Mouse (Mus musculus): ENCODE results near the gene Pir. TPM values are rescaled to one million over a fixed set of nuclear protein-coding genes. Genes with fewer than 3 reads are reported as not detected.

Gene Pir
- polyA plus RNA-seq, 1 experiment from 2014 or later, result 17.7 TPM

- Histone ChIP-seq H3K9me3 (ENCODE audit: control insufficient read depth, low read length) (no peaks in the 10 kb centered on the region), H3K4me1 (replicated peaks; ENCODE audit: control insufficient read depth, insufficient read depth, low read length) (0 out of 2 replicates have a peak, but pooled peaks cover 6% of the 10 kb centered on the region), H3K4me2 (ENCODE audit: low read depth, low read length) (no peak overlapping the region), H3K4me3 (ENCODE audit: low read length) (no peak overlapping the region), H3K9ac (ENCODE audit: low read length) (no peak overlapping the region), H3K27ac (ENCODE audit: low read length) (peak overlapping the region; percentile 43), H3K27me3 (ENCODE audit: control insufficient read depth, insufficient read depth, low read depth, low read length) (no peaks in the 10 kb centered on the region; the same call in 1 of the 2 replicates), H3K36me3 (ENCODE audit: control insufficient read depth, insufficient read depth, low read length) (no peaks in the 10 kb centered on the region)
- WGBS, result 55% methylated on average over 9 of the region's 9 CpGs
- peak; percentile 11; the same call in 1 of the 2 replicates for ATAC-seq (ENCODE audit: low read depth)
Measured at GRCm38 (mm10) chrX:164406133-164407022, 137.2 kb downstream of the Pir start.

- WGBS, result 56% methylated on average over 3 of the region's 3 CpGs
- peak; percentile 68 for ATAC-seq (ENCODE audit: low read depth)
- Histone ChIP-seq H3K36me3 (ENCODE audit: control insufficient read depth, insufficient read depth, low read length) (no peaks in the 10 kb centered on the region), H3K4me3 (ENCODE audit: low read length) (no peak overlapping the region), H3K27me3 (ENCODE audit: control insufficient read depth, insufficient read depth, low read depth, low read length) (no peaks in the 10 kb centered on the region; the same call in 1 of the 2 replicates), H3K9me3 (ENCODE audit: control insufficient read depth, low read length) (no peaks in the 10 kb centered on the region), H3K4me1 (replicated peaks; ENCODE audit: control insufficient read depth, insufficient read depth, low read length) (0 out of 2 replicates have a peak, but pooled peaks cover 6% of the 10 kb centered on the region), H3K4me2 (ENCODE audit: low read depth, low read length) (no peak overlapping the region), H3K9ac (ENCODE audit: low read length) (no peak overlapping the region), H3K27ac (ENCODE audit: low read length) (no peak overlapping the region; the same call in 1 of the 2 replicates)
Measured at GRCm38 (mm10) chrX:164408301-164408927, 139.2 kb downstream of the Pir start.

- H3K9ac ChIP-seq (ENCODE audit: low read length), result no peak overlapping the region
- H3K4me1 ChIP-seq (replicated peaks; ENCODE audit: control insufficient read depth, insufficient read depth, low read length), result 0 out of 2 replicates have a peak, but pooled peaks cover 6% of the 10 kb centered on the region
- H3K27me3 ChIP-seq (ENCODE audit: control insufficient read depth, insufficient read depth, low read depth, low read length), result peaks cover 2% of the 10 kb centered on the region; the same call in 1 of the 2 replicates
- ATAC-seq (ENCODE audit: low read depth), result no peak
- no peak overlapping the region for H3K4me3 ChIP-seq (ENCODE audit: low read length)
- 81% methylated on average over 1 of the region's 1 CpGs for WGBS
- H3K27ac ChIP-seq (ENCODE audit: low read length), result no peak overlapping the region
- H3K36me3 ChIP-seq (ENCODE audit: control insufficient read depth, insufficient read depth, low read length), result no peaks in the 10 kb centered on the region
- H3K9me3 ChIP-seq (ENCODE audit: control insufficient read depth, low read length), result no peaks in the 10 kb centered on the region
- no peak overlapping the region for H3K4me2 ChIP-seq (ENCODE audit: low read depth, low read length)
Measured at GRCm38 (mm10) chrX:164410562-164410961, 141.4 kb downstream of the Pir start.

- Histone ChIP-seq H3K9ac (ENCODE audit: low read length) (no peak overlapping the region), H3K27me3 (ENCODE audit: control insufficient read depth, insufficient read depth, low read depth, low read length) (0 out of 2 replicates have a peak, but pooled peaks cover 2% of the 10 kb centered on the region), H3K36me3 (ENCODE audit: control insufficient read depth, insufficient read depth, low read length) (no peaks in the 10 kb centered on the region), H3K27ac (ENCODE audit: low read length) (no peak overlapping the region), H3K4me2 (ENCODE audit: low read depth, low read length) (no peak overlapping the region), H3K9me3 (ENCODE audit: control insufficient read depth, low read length) (no peaks in the 10 kb centered on the region), H3K4me3 (ENCODE audit: low read length) (no peak overlapping the region), H3K4me1 (replicated peaks; ENCODE audit: control insufficient read depth, insufficient read depth, low read length) (peaks cover 4% of the 10 kb centered on the region; the same call in 1 of the 2 replicates)
- no peak for ATAC-seq (ENCODE audit: low read depth)
- WGBS, result 83% methylated on average over 2 of the region's 2 CpGs
Measured at GRCm38 (mm10) chrX:164416803-164417202, 147.6 kb downstream of the Pir start.

GRCm38 (mm10) chrX:164418008-164418407 lies 148.8 kb downstream of the Pir start:
- H3K4me1 ChIP-seq (replicated peaks; ENCODE audit: control insufficient read depth, insufficient read depth, low read length), result peaks cover 4% of the 10 kb centered on the region; the same call in 1 of the 2 replicates
- no peak for ATAC-seq (ENCODE audit: low read depth)

GRCm38 (mm10) chrX:164419471-164419939 lies 150.3 kb downstream of the Pir start, which contains the start of gene Piga:
Gene Piga, plus strand, starts transcription at chrX:164419787.
- Histone ChIP-seq H3K36me3 (ENCODE audit: control insufficient read depth, insufficient read depth, low read length) (peaks cover 4% of the 10 kb centered on the region; the same call in 1 of the 2 replicates), H3K9ac (ENCODE audit: low read length) (peak within 1 kb of the TSS; percentile 79), H3K4me3 (ENCODE audit: low read length) (peak within 1 kb of the TSS; percentile 72), H3K27ac (ENCODE audit: low read length) (peak within 1 kb of the TSS; percentile 71), H3K27me3 (ENCODE audit: control insufficient read depth, insufficient read depth, low read depth, low read length) (0 out of 2 replicates have a peak, but pooled peaks cover 1% of the 10 kb centered on the region), H3K4me2 (ENCODE audit: low read depth, low read length) (peak within 1 kb of the TSS; percentile 66), H3K4me1 (replicated peaks; ENCODE audit: control insufficient read depth, insufficient read depth, low read length) (peaks cover 4% of the 10 kb centered on the region; the same call in 1 of the 2 replicates), H3K9me3 (ENCODE audit: control insufficient read depth, low read length) (no peaks in the 10 kb centered on the region)
- ATAC-seq (ENCODE audit: low read depth), result peak; percentile 99
- WGBS, result 16% methylated on average over 33 of the region's 40 CpGs

More at GRCm38 (mm10) chrX:164418008-164418407, 148.8 kb downstream of the Pir start:
- no peak overlapping the region for H3K4me2 ChIP-seq (ENCODE audit: low read depth, low read length)
- H3K36me3 ChIP-seq (ENCODE audit: control insufficient read depth, insufficient read depth, low read length), result peaks cover 4% of the 10 kb centered on the region; the same call in 1 of the 2 replicates
- no peak overlapping the region for H3K9ac ChIP-seq (ENCODE audit: low read length)
- no peaks in the 10 kb centered on the region for H3K9me3 ChIP-seq (ENCODE audit: control insufficient read depth, low read length)
- no peak overlapping the region for H3K4me3 ChIP-seq (ENCODE audit: low read length)
- H3K27me3 ChIP-seq (ENCODE audit: control insufficient read depth, insufficient read depth, low read depth, low read length), result 0 out of 2 replicates have a peak, but pooled peaks cover 2% of the 10 kb centered on the region
- H3K27ac ChIP-seq (ENCODE audit: low read length), result no peak overlapping the region

- Histone ChIP-seq H3K36me3 (ENCODE audit: control insufficient read depth, insufficient read depth, low read length) (peaks cover 4% of the 10 kb centered on the region; the same call in 1 of the 2 replicates), H3K4me2 (ENCODE audit: low read depth, low read length) (peak overlapping the region; percentile 66), H3K27me3 (ENCODE audit: control insufficient read depth, insufficient read depth, low read depth, low read length) (no peaks in the 10 kb centered on the region), H3K27ac (ENCODE audit: low read length) (peak overlapping the region; percentile 71), H3K9me3 (ENCODE audit: control insufficient read depth, low read length) (no peaks in the 10 kb centered on the region), H3K4me1 (replicated peaks; ENCODE audit: control insufficient read depth, insufficient read depth, low read length) (peaks cover 4% of the 10 kb centered on the region; the same call in 1 of the 2 replicates), H3K9ac (ENCODE audit: low read length) (peak overlapping the region; percentile 79), H3K4me3 (ENCODE audit: low read length) (peak overlapping the region; percentile 72)
- WGBS, result 22% methylated on average over 13 of the region's 13 CpGs
- ATAC-seq (ENCODE audit: low read depth), result peak; percentile 20
Measured at GRCm38 (mm10) chrX:164419955-164420354, 150.8 kb downstream of the Pir start.

GRCm38 (mm10) chrX:164420518-164420917 lies 151.3 kb downstream of the Pir start:
- peak overlapping the region; percentile 72 for H3K4me3 ChIP-seq (ENCODE audit: low read length)
- 48% methylated on average over 3 of the region's 3 CpGs for WGBS
- H3K27me3 ChIP-seq (ENCODE audit: control insufficient read depth, insufficient read depth, low read depth, low read length), result no peaks in the 10 kb centered on the region
- H3K4me1 ChIP-seq (replicated peaks; ENCODE audit: control insufficient read depth, insufficient read depth, low read length), result peaks cover 4% of the 10 kb centered on the region; the same call in 1 of the 2 replicates
- no peak for ATAC-seq (ENCODE audit: low read depth)
- H3K9ac ChIP-seq (ENCODE audit: low read length), result peak overlapping the region; percentile 79
- H3K36me3 ChIP-seq (ENCODE audit: control insufficient read depth, insufficient read depth, low read length), result peaks cover 4% of the 10 kb centered on the region; the same call in 1 of the 2 replicates
- no peak overlapping the region for H3K27ac ChIP-seq (ENCODE audit: low read length)
- H3K4me2 ChIP-seq (ENCODE audit: low read depth, low read length), result peak overlapping the region; percentile 66
- H3K9me3 ChIP-seq (ENCODE audit: control insufficient read depth, low read length), result no peaks in the 10 kb centered on the region
